8 mouse cellular contexts compared by ENCODE assay signal in the genomic region with DNA sequence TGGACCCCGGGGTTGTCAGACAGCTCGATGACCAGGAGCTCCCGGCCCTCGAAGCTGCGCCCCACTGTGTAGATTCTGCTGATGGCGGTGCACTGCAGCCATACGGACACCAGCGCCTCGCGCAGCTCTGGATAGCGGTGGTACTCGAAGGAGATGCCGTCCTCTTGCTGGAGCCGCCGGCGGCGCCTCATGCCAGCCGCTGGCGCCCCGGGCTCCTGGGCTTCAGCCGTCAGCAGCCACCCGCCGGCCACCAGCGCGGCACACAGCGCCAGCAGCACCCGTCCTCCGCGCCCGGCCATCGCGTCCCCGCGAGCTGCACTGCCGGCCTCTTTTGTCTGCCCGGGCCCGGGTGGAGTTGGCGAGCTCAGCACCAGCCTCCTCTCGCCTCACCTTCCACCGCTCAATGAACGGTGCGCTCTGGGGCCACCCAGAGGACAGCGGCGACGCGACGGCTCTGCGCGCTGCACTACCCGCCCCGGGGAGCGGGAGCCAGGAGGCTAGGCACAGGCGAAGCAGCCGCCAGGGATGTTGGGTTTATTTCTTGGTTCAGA. TPM values are rescaled to one million over a fixed set of nuclear protein-coding genes. Genes with fewer than 3 reads are reported as not detected.
DNase-seq lines count a peak whose midpoint lies in the region; ATAC-seq and TF ChIP-seq lines count a peak whose summit lies in the region.

A gene (minus strand): TSS at position 404 of the 551 bp plus-strand sequence.

- peak within 1 kb of the TSS; percentile 94 for H3K27ac ChIP-seq in cortical plate, adult 2 months (ENCODE audit: insufficient read depth, low read length)
- peak within 1 kb of the TSS; percentile 99 for H3K27ac ChIP-seq in hindbrain, embryonic 16.5 days (ENCODE audit: low read depth, low read length)

- DNase-seq in adipocyte (ENCODE audit: low spot score), result peak; percentile 79
- DNase-seq in gastrocnemius, postnatal 10 days, result peak; percentile 78
- DNase-seq in layer of hippocampus, postnatal 36 days, result peak; percentile 89 to 90
- peak; percentile 59 for DNase-seq in lung, postnatal 10 days
- DNase-seq in retina, postnatal 1 day, result peak; percentile 92
- DNase-seq in urinary bladder, postnatal 14 days (ENCODE audit: low spot score), result peak; percentile 78

- H3K9me3 ChIP-seq in hindbrain, embryonic 16.5 days (ENCODE audit: control insufficient read depth, low read length), result no peaks in the 10 kb centered on the region

- H3K36me3 ChIP-seq in hindbrain, embryonic 16.5 days (ENCODE audit: control insufficient read depth, insufficient read depth, low read length), result no peaks in the 10 kb centered on the region

- under 1% methylated on average over 49 of the region's 54 CpGs for WGBS in hindbrain, embryonic 16.5 days

- ATAC-seq in hindbrain, embryonic 16.5 days, result peak; percentile 98

- peak; percentile 90 for TF ChIP-seq POLR2A in cortical plate, adult 2 months (IDR thresholded peaks at IDR 0.05; ENCODE audit: extremely low read depth, insufficient read depth, low read length)

- H3K4me2 ChIP-seq in hindbrain, embryonic 16.5 days (ENCODE audit: low read length), result peak within 1 kb of the TSS; percentile 75

- no peaks in the 10 kb centered on the region for H3K27me3 ChIP-seq in hindbrain, embryonic 16.5 days (replicated peaks; ENCODE audit: control insufficient read depth, insufficient read depth, low read length)

- peak within 1 kb of the TSS; percentile 79 for H3K4me3 ChIP-seq in cortical plate, adult 2 months (ENCODE audit: insufficient read depth, low read length)
- H3K4me3 ChIP-seq in hindbrain, embryonic 16.5 days (ENCODE audit: low read length), result peak within 1 kb of the TSS; percentile 78

- peaks cover 2% of the 10 kb centered on the region; the same call in 1 of the 2 replicates for H3K4me1 ChIP-seq in cortical plate, adult 2 months (ENCODE audit: control insufficient read depth, insufficient read depth, low read length)
- H3K4me1 ChIP-seq in hindbrain, embryonic 16.5 days (ENCODE audit: control insufficient read depth, insufficient read depth, low read depth, low read length), result peaks cover 13% of the 10 kb centered on the region

- TF ChIP-seq CTCF in cortical plate, adult 2 months (IDR thresholded peaks at IDR 0.05; ENCODE audit: extremely low read depth, insufficient read depth, low read length), result peak; percentile 36

- peak within 1 kb of the TSS; percentile 98 for H3K9ac ChIP-seq in hindbrain, embryonic 16.5 days (ENCODE audit: low read depth, low read length)

RNA-seq across cellular contexts. Expression of the gene that starts here (rescaled TPM):
- polyA plus RNA-seq in cortical plate, adult 2 months (2012; rRNA removed), result 1,729 and 1,769 TPM in 2 replicates
- 100 to 1,000 TPM; 117 to 150 TPM for total RNA-seq in gastrocnemius, postnatal 10 days (2021)
- 718 and 866 TPM in 2 replicates for polyA plus RNA-seq in hindbrain, embryonic 16.5 days (2015; fragmentation: Nextera tagmentation; extraction: Ambion mirVana)
- 1,000 to 10,000 TPM; 2,857 to 3,040 TPM for total RNA-seq in layer of hippocampus, postnatal 36 days (2021)

Comparison
In these comparisons a context has a peak if more than half of its experiments do, and no peak if none do; other contexts are left out.
1. Peak in every context shown above with its lines: DNase-seq, ATAC-seq, H3K4me3 ChIP-seq and H3K27ac ChIP-seq.
2. RNA of the gene that starts here (total RNA-seq): 2,857 to 3,040 TPM in layer of hippocampus, postnatal 36 days; 117 to 150 TPM in gastrocnemius, postnatal 10 days; every median in the first group is over 10 times any median in the second.